Mouse (Mus musculus): ENCODE measurements around the gene Pkmyt1. TPM values are rescaled to one million over a fixed set of nuclear protein-coding genes. Genes with fewer than 3 reads are reported as not detected.
"Not testable (repeated sequence)": the region's sequence is repeated elsewhere in the genome, so short reads cannot be mapped to it uniquely, and the experiment has no call there.

Pkmyt1 gene
- polyA plus RNA-seq, 1 experiment from 2014 or later, result 28.8 TPM

DNA sequence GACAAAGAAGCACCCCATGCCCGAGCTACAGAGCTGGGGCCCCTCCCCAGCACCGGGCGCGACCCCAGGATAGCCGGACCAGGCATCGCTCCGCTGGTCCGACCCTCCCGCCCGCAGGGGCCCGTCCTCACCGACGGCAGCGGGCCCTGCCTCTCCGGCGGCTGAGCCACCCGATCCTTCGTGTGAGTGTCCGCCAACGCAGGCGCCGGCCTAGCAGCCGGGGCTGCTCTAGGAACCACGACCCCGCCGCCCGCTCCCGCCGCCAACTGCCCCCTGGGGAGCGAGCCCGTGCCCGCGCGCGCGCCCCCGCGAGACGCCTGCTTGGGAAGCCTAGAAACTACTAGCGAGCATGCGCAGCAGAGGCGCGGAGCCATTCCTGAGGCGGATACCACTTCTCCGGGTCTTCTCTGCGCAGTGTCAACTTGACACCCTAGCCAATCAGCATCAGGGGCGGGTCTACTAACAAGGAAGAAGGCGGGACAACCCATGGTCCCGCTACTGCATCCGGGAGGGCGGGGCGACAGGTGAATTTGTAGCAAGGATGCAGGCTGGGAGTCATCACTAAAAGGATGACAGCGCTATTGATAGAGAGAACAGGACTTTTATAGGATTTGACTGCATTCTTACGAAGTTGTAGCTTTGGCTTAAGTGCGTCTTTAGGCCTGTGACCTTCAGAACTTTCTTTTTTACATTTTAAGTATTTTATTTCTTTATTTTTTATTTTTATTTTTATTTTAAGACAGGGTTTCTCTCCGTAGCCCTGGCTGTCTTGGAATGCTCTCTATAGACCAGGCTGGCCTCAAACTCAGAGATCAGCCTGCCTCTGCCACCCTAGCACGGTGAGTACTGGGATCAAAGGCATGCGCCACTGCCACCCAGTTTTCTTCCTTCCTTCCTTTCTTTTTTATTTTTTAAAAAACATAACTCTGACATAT, 45.4 kb downstream of the Pkmyt1 start, which contains the start of gene Flywch1:
TSS of gene Flywch1 (minus strand) at position 319 of the 935 bp plus-strand sequence.
- 3% methylated on average over 58 of the region's 58 CpGs for WGBS (ENCODE audit: insufficient replicate concordance)
- H3K4me1 ChIP-seq (replicated peaks), result peaks cover 21% of the 10 kb centered on the region
- ATAC-seq (ENCODE audit: insufficient read depth), result peak; percentile 97
- no peaks in the 10 kb centered on the region for H3K27me3 ChIP-seq
- peak within 1 kb of the TSS; percentile 90 for H3K4me2 ChIP-seq
- H3K27ac ChIP-seq (replicated peaks), result peak within 1 kb of the TSS; percentile 76
- H3K4me3 ChIP-seq (replicated peaks), result peak within 1 kb of the TSS; percentile 87
- H3K9ac ChIP-seq, result peak within 1 kb of the TSS; percentile 91
- no peaks in the 10 kb centered on the region for H3K36me3 ChIP-seq (replicated peaks)
- H3K9me3 ChIP-seq (replicated peaks), result no peaks in the 10 kb centered on the region

DNA sequence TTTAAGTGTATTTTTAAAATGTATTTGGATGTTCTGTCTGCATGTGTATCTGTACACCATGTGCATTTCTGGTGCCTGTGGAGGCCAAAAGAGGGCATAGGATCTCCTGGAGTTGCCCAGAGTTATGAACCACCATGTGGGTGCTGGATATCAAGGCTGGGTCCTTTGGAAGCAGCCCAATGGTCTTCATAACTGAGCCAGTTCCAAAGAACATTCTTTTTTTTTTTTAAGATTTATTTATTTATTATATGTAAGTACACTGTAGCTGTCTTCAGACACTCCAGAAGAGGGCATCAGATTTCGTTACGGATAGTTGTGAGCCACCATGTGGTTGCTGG, 46.1 kb downstream of the Pkmyt1 start:
- 73% methylated on average over 2 of the region's 2 CpGs for WGBS (ENCODE audit: insufficient replicate concordance)
- not testable (repeated sequence) for ATAC-seq (ENCODE audit: insufficient read depth); H3K9me3 ChIP-seq (replicated peaks); H3K27me3 ChIP-seq; H3K27ac ChIP-seq (replicated peaks); H3K36me3 ChIP-seq (replicated peaks); H3K4me2 ChIP-seq; H3K4me3 ChIP-seq (replicated peaks); H3K9ac ChIP-seq
- H3K4me1 ChIP-seq (replicated peaks), result peaks cover 21% of the 10 kb centered on the region

DNA sequence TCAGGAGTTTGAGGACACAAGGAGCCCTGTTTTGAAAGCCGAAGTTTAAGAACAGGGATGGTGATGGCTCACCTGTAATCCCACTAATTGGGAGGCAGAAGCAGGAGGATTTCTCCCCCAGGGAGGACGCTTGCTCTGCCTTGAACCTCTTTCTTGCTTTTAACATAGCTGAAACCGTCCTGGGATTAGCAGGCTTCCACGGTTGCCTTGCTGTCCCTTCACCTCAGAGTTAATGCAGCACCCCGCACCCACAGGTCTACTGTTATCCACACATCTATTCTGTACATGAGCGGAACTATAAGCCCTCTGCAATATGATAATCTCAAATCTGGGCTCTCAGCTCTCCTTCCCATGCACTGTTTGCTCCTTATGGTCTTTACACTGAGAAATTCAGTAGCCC, 47.5 kb downstream of the Pkmyt1 start:
- WGBS (ENCODE audit: insufficient replicate concordance), result 42% methylated on average over 6 of the region's 6 CpGs
- peaks cover 3% of the 10 kb centered on the region; the same call in 1 of the 2 replicates for H3K27me3 ChIP-seq

DNA sequence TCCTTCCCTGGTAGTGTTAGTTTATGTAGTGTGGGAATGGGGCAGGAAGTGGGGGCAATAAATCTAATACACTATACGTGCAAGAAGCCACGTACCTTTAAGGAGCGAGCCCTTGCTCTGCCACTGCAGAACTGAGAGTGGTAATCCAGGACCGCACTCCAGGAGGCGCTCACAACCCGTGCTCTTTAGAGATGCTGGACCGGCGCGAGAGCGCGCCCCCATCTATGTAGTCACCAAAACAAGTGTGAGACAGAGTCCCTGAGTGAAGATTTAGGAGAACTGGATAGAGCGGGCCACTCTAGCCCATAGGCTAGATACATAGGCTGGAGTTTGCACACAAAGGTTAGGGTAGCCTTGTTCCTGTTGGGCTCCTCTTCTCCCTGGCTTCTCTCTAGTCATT, 48.0 kb downstream of the Pkmyt1 start:
- Histone ChIP-seq H3K4me3 (replicated peaks) (no peak overlapping the region), H3K9ac (no peak overlapping the region), H3K4me2 (no peak overlapping the region), H3K27me3 (peaks cover 3% of the 10 kb centered on the region; the same call in 1 of the 2 replicates), H3K9me3 (replicated peaks) (no peaks in the 10 kb centered on the region), H3K36me3 (replicated peaks) (no peaks in the 10 kb centered on the region), H3K27ac (replicated peaks) (no peak overlapping the region), H3K4me1 (replicated peaks) (peaks cover 21% of the 10 kb centered on the region)
- 2% methylated on average over 12 of the region's 12 CpGs for WGBS (ENCODE audit: insufficient replicate concordance)
- no peak for ATAC-seq (ENCODE audit: insufficient read depth)

More for the DNA sequence above, 47.5 kb downstream of the Pkmyt1 start:
- peaks cover 21% of the 10 kb centered on the region for H3K4me1 ChIP-seq (replicated peaks)
- no peak overlapping the region for H3K4me3 ChIP-seq (replicated peaks)
- H3K9me3 ChIP-seq (replicated peaks), result no peaks in the 10 kb centered on the region
- no peaks in the 10 kb centered on the region for H3K36me3 ChIP-seq (replicated peaks)
- H3K27ac ChIP-seq (replicated peaks), result no peak overlapping the region
- H3K4me2 ChIP-seq, result no peak overlapping the region
- H3K9ac ChIP-seq, result no peak overlapping the region
- ATAC-seq (ENCODE audit: insufficient read depth), result no peak

DNA sequence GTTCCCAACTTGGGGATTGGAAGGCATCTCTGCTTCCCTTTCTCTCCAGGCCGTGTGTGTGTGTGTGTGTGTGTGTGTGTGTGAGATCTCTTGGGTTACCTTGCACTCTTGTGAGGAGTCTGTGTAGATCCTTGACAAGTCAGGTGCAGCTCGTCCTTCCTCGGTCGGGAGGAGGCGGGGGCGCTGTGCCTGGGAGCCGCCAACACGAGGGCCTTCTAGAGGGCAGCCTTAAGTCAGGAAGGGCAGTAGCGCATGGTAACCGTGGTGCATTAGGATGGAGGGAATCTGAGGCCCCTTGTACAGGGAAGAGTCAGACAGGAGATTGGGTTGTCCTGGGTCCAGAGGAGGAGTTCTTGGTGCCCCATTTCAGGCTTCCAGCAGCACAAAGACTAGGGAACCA, 50.1 kb downstream of the Pkmyt1 start:
- Histone ChIP-seq H3K36me3 (replicated peaks) (no peaks in the 10 kb centered on the region), H3K27ac (replicated peaks) (no peak overlapping the region), H3K4me1 (replicated peaks) (peaks cover 10% of the 10 kb centered on the region), H3K9me3 (replicated peaks) (no peaks in the 10 kb centered on the region), H3K27me3 (peaks cover 3% of the 10 kb centered on the region; the same call in 1 of the 2 replicates), H3K4me3 (replicated peaks) (no peak overlapping the region), H3K9ac (no peak overlapping the region), H3K4me2 (no peak overlapping the region)
- 68% methylated on average over 10 of the region's 10 CpGs for WGBS (ENCODE audit: insufficient replicate concordance)
- no peak for ATAC-seq (ENCODE audit: insufficient read depth)

DNA sequence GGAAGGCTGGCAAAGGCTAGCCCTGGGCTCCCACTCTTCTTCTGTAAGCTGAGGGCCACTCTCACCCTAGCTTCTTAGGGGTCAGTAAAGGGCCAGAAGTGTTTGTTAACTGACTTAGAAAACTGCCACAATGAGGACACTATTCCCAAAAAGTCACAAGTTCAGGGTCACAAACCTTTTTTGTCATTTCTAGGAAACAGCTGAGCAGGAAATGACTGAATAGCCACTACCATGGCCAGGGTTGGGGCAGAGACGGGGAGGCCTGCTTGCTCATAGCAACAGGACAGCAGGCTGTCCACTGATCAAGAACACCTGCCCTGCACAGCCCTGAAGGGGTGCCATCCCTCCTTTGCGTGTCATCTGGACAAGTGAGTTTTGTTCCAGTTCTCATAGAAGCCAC, 51.0 kb downstream of the Pkmyt1 start:
- H3K4me3 ChIP-seq (replicated peaks), result no peak overlapping the region
- H3K4me2 ChIP-seq, result no peak overlapping the region
- H3K27me3 ChIP-seq, result peaks cover 3% of the 10 kb centered on the region; the same call in 1 of the 2 replicates
- H3K27ac ChIP-seq (replicated peaks), result no peak overlapping the region
- no peak for ATAC-seq (ENCODE audit: insufficient read depth)
- no peaks in the 10 kb centered on the region for H3K36me3 ChIP-seq (replicated peaks)
- H3K4me1 ChIP-seq (replicated peaks), result peaks cover 4% of the 10 kb centered on the region
- no peak overlapping the region for H3K9ac ChIP-seq
- WGBS (ENCODE audit: insufficient replicate concordance), result 59% methylated on average over 2 of the region's 2 CpGs
- no peaks in the 10 kb centered on the region for H3K9me3 ChIP-seq (replicated peaks)

DNA sequence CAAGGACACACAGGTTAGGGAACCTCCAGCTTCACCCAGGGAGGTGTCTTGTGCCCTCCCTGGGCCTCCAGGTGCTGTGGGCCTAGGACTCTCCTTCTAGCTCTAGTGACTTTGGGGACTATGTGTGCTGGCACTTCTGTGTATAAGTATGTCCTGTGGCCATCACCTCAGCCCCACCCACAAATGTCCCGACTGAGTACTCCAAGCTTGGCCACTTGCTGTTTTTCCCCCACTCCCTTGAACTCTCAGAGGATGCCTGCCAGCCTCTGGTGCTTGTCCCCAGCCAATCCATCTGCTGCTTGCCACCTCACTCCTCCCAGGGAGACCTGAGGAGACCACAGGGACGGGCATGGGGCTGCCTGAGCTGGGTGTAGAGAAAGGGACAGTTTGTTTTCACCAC, 52.3 kb downstream of the Pkmyt1 start:
- Histone ChIP-seq H3K4me2 (no peak overlapping the region), H3K27me3 (peaks cover 3% of the 10 kb centered on the region; the same call in 1 of the 2 replicates), H3K27ac (replicated peaks) (no peak overlapping the region), H3K36me3 (replicated peaks) (no peaks in the 10 kb centered on the region), H3K4me3 (replicated peaks) (no peak overlapping the region), H3K9ac (no peak overlapping the region), H3K4me1 (replicated peaks) (peaks cover 4% of the 10 kb centered on the region; the same call in 1 of the 2 replicates), H3K9me3 (replicated peaks) (no peaks in the 10 kb centered on the region)
- no peak for ATAC-seq (ENCODE audit: insufficient read depth)
- 34% methylated on average over 2 of the region's 2 CpGs for WGBS (ENCODE audit: insufficient replicate concordance)

DNA sequence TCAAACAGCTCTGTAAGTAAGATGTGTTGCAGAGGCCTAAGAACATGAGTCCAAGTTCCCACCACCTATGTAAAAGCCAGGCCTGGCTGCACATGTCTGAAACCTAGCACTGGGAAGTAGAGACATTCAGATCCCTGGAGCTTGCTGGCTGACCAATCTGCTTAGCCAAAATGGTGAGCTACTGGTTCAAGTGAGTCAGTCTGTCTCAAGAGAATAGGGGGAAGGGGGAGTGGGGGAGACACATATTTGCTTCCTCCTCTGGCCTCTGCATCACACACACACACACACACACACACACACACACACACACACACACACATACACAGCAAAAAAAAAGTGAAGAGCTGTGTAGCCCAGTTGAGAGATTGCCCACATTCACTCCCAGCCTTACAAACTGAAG, 57.2 kb downstream of the Pkmyt1 start:
- H3K36me3 ChIP-seq (replicated peaks), result no peaks in the 10 kb centered on the region
- H3K4me3 ChIP-seq (replicated peaks), result no peak overlapping the region
- ATAC-seq (ENCODE audit: insufficient read depth), result no peak
- no peak overlapping the region for H3K27ac ChIP-seq (replicated peaks)
- H3K4me2 ChIP-seq, result no peak overlapping the region
- H3K9me3 ChIP-seq (replicated peaks), result no peaks in the 10 kb centered on the region
- peaks cover 12% of the 10 kb centered on the region for H3K27me3 ChIP-seq
- H3K4me1 ChIP-seq (replicated peaks), result peaks cover 13% of the 10 kb centered on the region
- H3K9ac ChIP-seq, result no peak overlapping the region

DNA sequence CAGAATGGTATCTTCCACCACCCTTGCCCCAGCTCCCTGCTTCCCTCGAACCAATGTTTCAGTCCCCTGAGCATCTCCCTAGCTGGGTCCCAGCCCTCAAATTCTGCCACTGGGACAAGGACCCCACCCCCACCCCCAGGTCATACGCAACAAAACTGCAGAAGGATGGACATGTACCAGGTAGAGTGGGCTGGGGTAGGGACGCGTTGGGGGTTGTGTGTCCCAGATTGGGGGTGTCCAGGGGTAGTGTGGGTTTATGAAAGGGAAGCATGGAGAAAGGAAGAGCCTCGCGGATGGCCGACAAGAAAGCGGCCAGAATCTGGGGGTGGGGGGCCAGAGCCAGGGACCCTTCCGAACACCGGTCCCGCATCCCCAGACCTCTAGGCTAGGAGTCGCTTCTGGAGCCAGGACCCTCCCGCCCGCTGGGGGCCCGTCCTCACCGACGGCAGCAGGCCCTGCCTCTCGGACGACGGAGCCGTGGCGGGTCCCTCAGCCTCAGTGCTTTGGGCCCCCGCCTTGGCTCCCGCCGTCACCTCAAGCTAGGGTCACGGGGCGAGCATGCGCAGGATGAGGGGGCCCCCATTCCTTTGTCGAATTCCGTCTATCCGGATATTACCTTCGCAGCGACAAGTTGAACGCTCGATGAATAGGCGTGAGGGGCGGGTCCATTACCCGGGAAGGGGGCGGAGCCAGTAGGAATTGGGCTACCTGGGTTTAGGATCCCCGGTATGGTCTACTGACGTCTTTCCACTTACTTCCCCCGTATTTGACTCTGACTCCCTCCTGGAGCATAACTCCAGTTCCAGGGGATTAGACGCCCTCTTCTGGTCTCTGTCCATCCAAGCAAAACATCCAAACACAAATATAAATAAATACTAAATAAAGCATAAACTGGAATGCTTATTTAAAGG, 59.7 kb downstream of the Pkmyt1 start, which contains the start of gene Flywch2:
TSS of gene Flywch2 (minus strand) at position 521 of the 911 bp plus-strand sequence.
- Histone ChIP-seq H3K27ac (replicated peaks) (no peak within 1 kb of the TSS), H3K36me3 (replicated peaks) (no peaks in the 10 kb centered on the region), H3K9ac (peak within 1 kb of the TSS; percentile 52; the same call in 1 of the 2 replicates), H3K9me3 (replicated peaks) (no peaks in the 10 kb centered on the region), H3K4me1 (replicated peaks) (peaks cover 27% of the 10 kb centered on the region), H3K4me2 (peak within 1 kb of the TSS; percentile 97), H3K4me3 (replicated peaks) (peak within 1 kb of the TSS; percentile 60), H3K27me3 (peaks cover 12% of the 10 kb centered on the region)
- ATAC-seq (ENCODE audit: insufficient read depth), result peak; percentile 46; the same call in 1 of the 2 replicates
- 5% methylated on average over 43 of the region's 43 CpGs for WGBS (ENCODE audit: insufficient replicate concordance)

Data from liver, embryonic 15.5 days (tissue).